Mouse (Mus musculus): ENCODE results near the gene Ube2d1. TPM values are rescaled to one million over a fixed set of nuclear protein-coding genes. Genes with fewer than 3 reads are reported as not detected.
A peak's percentile ranks its signal among the peaks of the same experiment; 100 is the strongest.

The Ube2d1 gene
- polyA plus RNA-seq, 1 experiment from 2014 or later = 62.8 TPM

GRCm38 (mm10) chr10:71316056-71316455, 31.0 kb upstream of the Ube2d1 start:
- H3K4me3 ChIP-seq (replicated peaks) = no peak overlapping the region
- H3K27ac ChIP-seq = no peak overlapping the region
- no peak overlapping the region for H3K9ac ChIP-seq
- no peaks in the 10 kb centered on the region for H3K27me3 ChIP-seq
- no peaks in the 10 kb centered on the region for H3K9me3 ChIP-seq (replicated peaks)
- ATAC-seq (replicated peaks; ENCODE audit: low FRiP score) = no peak
- no peaks in the 10 kb centered on the region for H3K4me1 ChIP-seq
- 82% methylated on average over 11 of the region's 11 CpGs for WGBS
- H3K4me2 ChIP-seq = no peak overlapping the region
- no peaks in the 10 kb centered on the region for H3K36me3 ChIP-seq

GRCm38 (mm10) chr10:71314596-71314995, 29.5 kb upstream of the Ube2d1 start:
- Histone ChIP-seq H3K9me3 (replicated peaks) (no peaks in the 10 kb centered on the region), H3K9ac (no peak overlapping the region), H3K4me3 (replicated peaks) (no peak overlapping the region), H3K27ac (no peak overlapping the region), H3K4me2 (no peak overlapping the region), H3K4me1 (no peaks in the 10 kb centered on the region), H3K36me3 (no peaks in the 10 kb centered on the region), H3K27me3 (no peaks in the 10 kb centered on the region)
- ATAC-seq (replicated peaks; ENCODE audit: low FRiP score) = no peak
- 58% methylated on average over 3 of the region's 3 CpGs for WGBS

GRCm38 (mm10) chr10:71310288-71310687, 25.2 kb upstream of the Ube2d1 start:
- 75% methylated on average over 3 of the region's 3 CpGs for WGBS
- Histone ChIP-seq H3K27ac (no peak overlapping the region), H3K4me2 (no peak overlapping the region), H3K9me3 (replicated peaks) (no peaks in the 10 kb centered on the region), H3K27me3 (no peaks in the 10 kb centered on the region), H3K36me3 (no peaks in the 10 kb centered on the region), H3K4me3 (replicated peaks) (no peak overlapping the region), H3K4me1 (peaks cover 3% of the 10 kb centered on the region; the same call in 1 of the 2 replicates), H3K9ac (no peak overlapping the region)
- no peak for ATAC-seq (replicated peaks; ENCODE audit: low FRiP score)

- Histone ChIP-seq H3K27ac (no peak overlapping the region), H3K36me3 (no peaks in the 10 kb centered on the region), H3K27me3 (no peaks in the 10 kb centered on the region), H3K9me3 (replicated peaks) (no peaks in the 10 kb centered on the region), H3K9ac (no peak overlapping the region), H3K4me2 (no peak overlapping the region), H3K4me1 (peaks cover 3% of the 10 kb centered on the region; the same call in 1 of the 2 replicates), H3K4me3 (replicated peaks) (no peak overlapping the region)
- WGBS = 93% methylated on average over 5 of the region's 5 CpGs
- no peak for ATAC-seq (replicated peaks; ENCODE audit: low FRiP score)
Observed at GRCm38 (mm10) chr10:71308199-71308598, 23.1 kb upstream of the Ube2d1 start.

- no peak for ATAC-seq (replicated peaks; ENCODE audit: low FRiP score)
- 78% methylated on average over 6 of the region's 6 CpGs for WGBS
- Histone ChIP-seq H3K27ac (no peak overlapping the region), H3K4me2 (no peak overlapping the region), H3K36me3 (no peaks in the 10 kb centered on the region), H3K27me3 (no peaks in the 10 kb centered on the region), H3K9me3 (replicated peaks) (no peaks in the 10 kb centered on the region), H3K4me1 (peaks cover 3% of the 10 kb centered on the region; the same call in 1 of the 2 replicates), H3K4me3 (replicated peaks) (no peak overlapping the region), H3K9ac (no peak overlapping the region)
Observed at GRCm38 (mm10) chr10:71306759-71307158, 21.7 kb upstream of the Ube2d1 start.

- peak overlapping the region; percentile 41; the same call in 1 of the 2 replicates for H3K4me2 ChIP-seq
- no peak overlapping the region for H3K4me3 ChIP-seq (replicated peaks)
- no peaks in the 10 kb centered on the region for H3K36me3 ChIP-seq
- WGBS = 31% methylated on average over 6 of the region's 6 CpGs
- H3K27ac ChIP-seq = no peak overlapping the region
- no peak overlapping the region for H3K9ac ChIP-seq
- no peaks in the 10 kb centered on the region for H3K9me3 ChIP-seq (replicated peaks)
- H3K27me3 ChIP-seq = no peaks in the 10 kb centered on the region
- ATAC-seq (replicated peaks; ENCODE audit: low FRiP score) = no peak
- peaks cover 3% of the 10 kb centered on the region; the same call in 1 of the 2 replicates for H3K4me1 ChIP-seq
Observed at GRCm38 (mm10) chr10:71306190-71306589, 21.1 kb upstream of the Ube2d1 start.

- ATAC-seq (replicated peaks; ENCODE audit: low FRiP score) = no peak
- no peaks in the 10 kb centered on the region for H3K36me3 ChIP-seq
Observed at GRCm38 (mm10) chr10:71302490-71302889, 17.4 kb upstream of the Ube2d1 start.

GRCm38 (mm10) chr10:71300161-71300560, 15.1 kb upstream of the Ube2d1 start:
- no peak overlapping the region for H3K27ac ChIP-seq
- H3K27me3 ChIP-seq = 0 out of 2 replicates have a peak, but pooled peaks cover 4% of the 10 kb centered on the region
- H3K36me3 ChIP-seq = no peaks in the 10 kb centered on the region
- no peak overlapping the region for H3K4me2 ChIP-seq
- no peaks in the 10 kb centered on the region for H3K9me3 ChIP-seq (replicated peaks)
- WGBS = 80% methylated on average over 16 of the region's 16 CpGs
- no peak overlapping the region for H3K9ac ChIP-seq
- no peak overlapping the region for H3K4me3 ChIP-seq (replicated peaks)
- no peak for ATAC-seq (replicated peaks; ENCODE audit: low FRiP score)
- H3K4me1 ChIP-seq = no peaks in the 10 kb centered on the region

More at GRCm38 (mm10) chr10:71302490-71302889, 17.4 kb upstream of the Ube2d1 start:
- 27% methylated on average over 5 of the region's 5 CpGs for WGBS
- H3K9me3 ChIP-seq (replicated peaks) = no peaks in the 10 kb centered on the region
- no peak overlapping the region for H3K4me3 ChIP-seq (replicated peaks)
- H3K27me3 ChIP-seq = 0 out of 2 replicates have a peak, but pooled peaks cover 4% of the 10 kb centered on the region
- H3K9ac ChIP-seq = no peak overlapping the region
- no peak overlapping the region for H3K4me2 ChIP-seq
- peaks cover 3% of the 10 kb centered on the region; the same call in 1 of the 2 replicates for H3K4me1 ChIP-seq
- no peak overlapping the region for H3K27ac ChIP-seq

- no peaks in the 10 kb centered on the region for H3K9me3 ChIP-seq (replicated peaks)
- H3K4me2 ChIP-seq = no peak overlapping the region
- ATAC-seq (replicated peaks; ENCODE audit: low FRiP score) = no peak
- H3K27me3 ChIP-seq = no peaks in the 10 kb centered on the region
- no peak overlapping the region for H3K27ac ChIP-seq
- H3K9ac ChIP-seq = no peak overlapping the region
- WGBS = 61% methylated on average over 4 of the region's 4 CpGs
- H3K4me3 ChIP-seq (replicated peaks) = no peak overlapping the region
- peaks cover 14% of the 10 kb centered on the region for H3K4me1 ChIP-seq
- no peaks in the 10 kb centered on the region for H3K36me3 ChIP-seq
Observed at GRCm38 (mm10) chr10:71293245-71293644, 8.2 kb upstream of the Ube2d1 start.

- no peaks in the 10 kb centered on the region for H3K36me3 ChIP-seq
- no peaks in the 10 kb centered on the region for H3K27me3 ChIP-seq
- H3K4me3 ChIP-seq (replicated peaks) = peak overlapping the region; percentile 12; the same call in 1 of the 2 replicates
- 7% methylated on average over 8 of the region's 11 CpGs for WGBS
- H3K4me2 ChIP-seq = peak overlapping the region; percentile 46
- H3K27ac ChIP-seq = no peak overlapping the region
- H3K9me3 ChIP-seq (replicated peaks) = no peaks in the 10 kb centered on the region
- peak; percentile 34 for ATAC-seq (replicated peaks; ENCODE audit: low FRiP score)
- peaks cover 14% of the 10 kb centered on the region for H3K4me1 ChIP-seq
- H3K9ac ChIP-seq = no peak overlapping the region
Observed at GRCm38 (mm10) chr10:71292254-71292653, 7.2 kb upstream of the Ube2d1 start.

GRCm38 (mm10) chr10:71291801-71292200, 6.7 kb upstream of the Ube2d1 start:
- ATAC-seq (replicated peaks; ENCODE audit: low FRiP score) = peak; percentile 17; the same call in 1 of the 2 replicates
- Histone ChIP-seq H3K27ac (0 out of 2 replicates have a peak overlapping the region, but pooled peaks have one; percentile 9), H3K4me3 (replicated peaks) (peak overlapping the region; percentile 12; the same call in 1 of the 2 replicates), H3K9me3 (replicated peaks) (no peaks in the 10 kb centered on the region), H3K4me2 (peak overlapping the region; percentile 46), H3K36me3 (no peaks in the 10 kb centered on the region), H3K27me3 (no peaks in the 10 kb centered on the region), H3K4me1 (peaks cover 14% of the 10 kb centered on the region), H3K9ac (no peak overlapping the region)
- 18% methylated on average over 4 of the region's 4 CpGs for WGBS

GRCm38 (mm10) chr10:71291179-71291661, 6.2 kb upstream of the Ube2d1 start:
- H3K4me3 ChIP-seq (replicated peaks) = no peak overlapping the region
- ATAC-seq (replicated peaks; ENCODE audit: low FRiP score) = peak; percentile 62; the same call in 1 of the 2 replicates
- peaks cover 14% of the 10 kb centered on the region for H3K4me1 ChIP-seq
- H3K36me3 ChIP-seq = no peaks in the 10 kb centered on the region
- H3K27me3 ChIP-seq = peaks cover 1% of the 10 kb centered on the region
- H3K27ac ChIP-seq = no peak overlapping the region
- H3K9ac ChIP-seq = no peak overlapping the region
- H3K4me2 ChIP-seq = no peak overlapping the region
- WGBS = 13% methylated on average over 3 of the region's 3 CpGs
- no peaks in the 10 kb centered on the region for H3K9me3 ChIP-seq (replicated peaks)
